Mouse (Mus musculus): Measurements from ENCODE around the gene Gemin5. TPM values are rescaled to one million over a fixed set of nuclear protein-coding genes. Genes with fewer than 3 reads are reported as not detected.

Gene Gemin5
- polyA plus RNA-seq, 1 experiment from 2014 or later, result 27.7 TPM

- Histone ChIP-seq H3K9ac (ENCODE audit: low read length) (no peak overlapping the region), H3K27ac (ENCODE audit: low read depth) (no peak overlapping the region), H3K4me2 (ENCODE audit: low read length) (peak overlapping the region; percentile 43), H3K4me3 (ENCODE audit: low read depth, low read length) (0 out of 2 replicates have a peak overlapping the region, but pooled peaks have one; percentile 10), H3K4me1 (replicated peaks; ENCODE audit: control insufficient read depth, insufficient read depth, low read length) (peaks cover 7% of the 10 kb centered on the region), H3K36me3 (ENCODE audit: control insufficient read depth, insufficient read depth, low read length) (no peaks in the 10 kb centered on the region), H3K27me3 (replicated peaks; ENCODE audit: control insufficient read depth, insufficient read depth, low read length) (0 out of 2 replicates have a peak, but pooled peaks cover 2% of the 10 kb centered on the region), H3K9me3 (ENCODE audit: control insufficient read depth, low read length) (no peaks in the 10 kb centered on the region)
- DNase-seq (ENCODE audit: low spot score) (peak; percentile 51), ATAC-seq (replicated peaks; ENCODE audit: low FRiP score, low TSS enrichment, low read depth) (no peak)
- WGBS, result 44% methylated on average over 4 of the region's 4 CpGs
Measured at GRCm38 (mm10) chr11:58092541-58092940, 75.8 kb downstream of the Gemin5 start.

GRCm38 (mm10) chr11:58081716-58082115 lies 86.6 kb downstream of the Gemin5 start:
- Histone ChIP-seq H3K36me3 (ENCODE audit: control insufficient read depth, insufficient read depth, low read length) (no peaks in the 10 kb centered on the region), H3K4me3 (ENCODE audit: low read depth, low read length) (no peak overlapping the region), H3K27ac (ENCODE audit: low read depth) (no peak overlapping the region), H3K9me3 (ENCODE audit: control insufficient read depth, low read length) (no peaks in the 10 kb centered on the region), H3K9ac (ENCODE audit: low read length) (no peak overlapping the region), H3K4me2 (ENCODE audit: low read length) (no peak overlapping the region), H3K27me3 (replicated peaks; ENCODE audit: control insufficient read depth, insufficient read depth, low read length) (no peaks in the 10 kb centered on the region), H3K4me1 (replicated peaks; ENCODE audit: control insufficient read depth, insufficient read depth, low read length) (no peaks in the 10 kb centered on the region)
- DNase-seq (ENCODE audit: low spot score) (no peak), ATAC-seq (replicated peaks; ENCODE audit: low FRiP score, low TSS enrichment, low read depth) (no peak)
- WGBS, result 91% methylated on average over 6 of the region's 6 CpGs

- H3K27me3 ChIP-seq (replicated peaks; ENCODE audit: control insufficient read depth, insufficient read depth, low read length), result no peaks in the 10 kb centered on the region
- ATAC-seq (replicated peaks; ENCODE audit: low FRiP score, low TSS enrichment, low read depth), result no peak
- DNase-seq (ENCODE audit: low spot score), result no peak
- H3K4me2 ChIP-seq (ENCODE audit: low read length), result no peak overlapping the region
- H3K4me3 ChIP-seq (ENCODE audit: low read depth, low read length), result no peak overlapping the region
- no peak overlapping the region for H3K9ac ChIP-seq (ENCODE audit: low read length)
- no peaks in the 10 kb centered on the region for H3K9me3 ChIP-seq (ENCODE audit: control insufficient read depth, low read length)
- H3K36me3 ChIP-seq (ENCODE audit: control insufficient read depth, insufficient read depth, low read length), result no peaks in the 10 kb centered on the region
- H3K27ac ChIP-seq (ENCODE audit: low read depth), result no peak overlapping the region
- no peaks in the 10 kb centered on the region for H3K4me1 ChIP-seq (replicated peaks; ENCODE audit: control insufficient read depth, insufficient read depth, low read length)
- WGBS, result 58% methylated on average over 4 of the region's 4 CpGs
Measured at GRCm38 (mm10) chr11:58077270-58077669, 91.1 kb downstream of the Gemin5 start.

- Histone ChIP-seq H3K9ac (ENCODE audit: low read length) (no peak overlapping the region), H3K4me1 (replicated peaks; ENCODE audit: control insufficient read depth, insufficient read depth, low read length) (no peaks in the 10 kb centered on the region), H3K27ac (ENCODE audit: low read depth) (no peak overlapping the region), H3K36me3 (ENCODE audit: control insufficient read depth, insufficient read depth, low read length) (no peaks in the 10 kb centered on the region), H3K27me3 (replicated peaks; ENCODE audit: control insufficient read depth, insufficient read depth, low read length) (no peaks in the 10 kb centered on the region), H3K4me3 (ENCODE audit: low read depth, low read length) (no peak overlapping the region), H3K9me3 (ENCODE audit: control insufficient read depth, low read length) (no peaks in the 10 kb centered on the region), H3K4me2 (ENCODE audit: low read length) (no peak overlapping the region)
- DNase-seq (ENCODE audit: low spot score), result no peak
- ATAC-seq (replicated peaks; ENCODE audit: low FRiP score, low TSS enrichment, low read depth), result no peak
- 70% methylated on average over 3 of the region's 3 CpGs for WGBS
Measured at GRCm38 (mm10) chr11:58072978-58073377, 95.4 kb downstream of the Gemin5 start.

Other genes starting within 250 kb of the Gemin5 start
- 25.2 and 25.5 TPM in 2 replicates for gene Larp1, start 159.5 kb downstream of the Gemin5 start, polyA plus RNA-seq (2014; fragmentation: Nextera tagmentation; extraction: Ambion mirVana)
- not detected in 2 replicates for gene Gm12248, start 75.4 kb downstream of the Gemin5 start, polyA plus RNA-seq (2014; fragmentation: Nextera tagmentation; extraction: Ambion mirVana)
- 86.8 and 91.1 TPM in 2 replicates for gene Cnot8, start 64.4 kb downstream of the Gemin5 start, polyA plus RNA-seq (2014; fragmentation: Nextera tagmentation; extraction: Ambion mirVana)
- gene Mrpl22, start 3.1 kb upstream of the Gemin5 start, polyA plus RNA-seq (2014; fragmentation: Nextera tagmentation; extraction: Ambion mirVana), result 131 and 133 TPM in 2 replicates
- 6.6 and 7.3 TPM in 2 replicates for gene Igtp, start 31.0 kb upstream of the Gemin5 start, polyA plus RNA-seq (2014; fragmentation: Nextera tagmentation; extraction: Ambion mirVana)
- gene Irgm2, start 31.1 kb upstream of the Gemin5 start, polyA plus RNA-seq (2014; fragmentation: Nextera tagmentation; extraction: Ambion mirVana), result 6.2 and 8.9 TPM in 2 replicates
- gene 4930438A08Rik, start 106.3 kb upstream of the Gemin5 start, polyA plus RNA-seq (2014; fragmentation: Nextera tagmentation; extraction: Ambion mirVana), result not detected in 2 replicates
- 19.7 and 22.3 TPM in 2 replicates for gene Zfp692, start 138.5 kb upstream of the Gemin5 start, polyA plus RNA-seq (2014; fragmentation: Nextera tagmentation; extraction: Ambion mirVana)
- gene Zfp672, start 161.8 kb upstream of the Gemin5 start, polyA plus RNA-seq (2014; fragmentation: Nextera tagmentation; extraction: Ambion mirVana), result 45.9 and 49.6 TPM in 2 replicates
- gene Sh3bp5l, start 162.2 kb upstream of the Gemin5 start, polyA plus RNA-seq (2014; fragmentation: Nextera tagmentation; extraction: Ambion mirVana), result 27.5 and 28.9 TPM in 2 replicates
- 274 and 403 TPM in 2 replicates for gene Lypd8, start 210.5 kb upstream of the Gemin5 start, polyA plus RNA-seq (2014; fragmentation: Nextera tagmentation; extraction: Ambion mirVana)

All from intestine, embryonic 14.5 days (tissue).